Mouse (Mus musculus): ENCODE data around the gene Asgr1. TPM values are rescaled to one million over a fixed set of nuclear protein-coding genes. Genes with fewer than 3 reads are reported as not detected.
A peak's percentile ranks its signal among the peaks of the same experiment; 100 is the strongest.

The Asgr1 gene
- polyA plus RNA-seq, 2 experiments from 2014 or later = not detected

GRCm38 (mm10) chr11:70026689-70027088, 27.2 kb upstream of the Asgr1 start:
- ATAC-seq = no peak

- ATAC-seq = no peak
Measured at GRCm38 (mm10) chr11:70027397-70027796, 26.5 kb upstream of the Asgr1 start.

GRCm38 (mm10) chr11:70028401-70029129, 25.3 kb upstream of the Asgr1 start:
- ATAC-seq = no peak

- ATAC-seq = peak; percentile 85
Measured at GRCm38 (mm10) chr11:70029130-70029801, 24.6 kb upstream of the Asgr1 start.

- ATAC-seq = peak; percentile 37
Measured at GRCm38 (mm10) chr11:70029829-70030550, 23.9 kb upstream of the Asgr1 start.

GRCm38 (mm10) chr11:70030651-70031320, 23.1 kb upstream of the Asgr1 start:
- ATAC-seq = no peak

- no peak for ATAC-seq
Measured at GRCm38 (mm10) chr11:70031321-70031670, 22.6 kb upstream of the Asgr1 start.

- ATAC-seq = no peak
Measured at GRCm38 (mm10) chr11:70038174-70038573, 15.7 kb upstream of the Asgr1 start.

GRCm38 (mm10) chr11:70039631-70040030, 14.3 kb upstream of the Asgr1 start:
- no peak for ATAC-seq

- ATAC-seq = no peak
Measured at GRCm38 (mm10) chr11:70040184-70040583, 13.7 kb upstream of the Asgr1 start.

- no peak for ATAC-seq
Measured at GRCm38 (mm10) chr11:70042309-70043085, 11.4 kb upstream of the Asgr1 start.

GRCm38 (mm10) chr11:70043665-70044064, 10.2 kb upstream of the Asgr1 start:
- no peak for ATAC-seq

GRCm38 (mm10) chr11:70045435-70045834, 8.4 kb upstream of the Asgr1 start:
- no peak for ATAC-seq

GRCm38 (mm10) chr11:70049366-70049765, 4.5 kb upstream of the Asgr1 start:
- ATAC-seq = no peak

GRCm38 (mm10) chr11:70049816-70050215, 4.1 kb upstream of the Asgr1 start:
- no peak for ATAC-seq

- ATAC-seq = no peak
Measured at GRCm38 (mm10) chr11:70053156-70053555, 729 bp upstream of the Asgr1 start.

GRCm38 (mm10) chr11:70055618-70056214, 1.8 kb downstream of the Asgr1 start:
- ATAC-seq = no peak

GRCm38 (mm10) chr11:70057805-70058204, 3.9 kb downstream of the Asgr1 start:
- ATAC-seq = no peak

GRCm38 (mm10) chr11:70059930-70060329, 6.0 kb downstream of the Asgr1 start:
- ATAC-seq = no peak

- ATAC-seq = no peak
Measured at GRCm38 (mm10) chr11:70063053-70063452, 9.2 kb downstream of the Asgr1 start.

GRCm38 (mm10) chr11:70066701-70067100, 12.8 kb downstream of the Asgr1 start:
- ATAC-seq = no peak

GRCm38 (mm10) chr11:70068245-70068644, 14.4 kb downstream of the Asgr1 start:
- no peak for ATAC-seq
